Mouse (Mus musculus) megakaryocyte, adult 5-6 weeks (primary cell): ENCODE results near the gene Olfr1186. TPM values are rescaled to one million over a fixed set of nuclear protein-coding genes. Genes with fewer than 3 reads are reported as not detected.
"Not testable (repeated sequence)": the region's sequence is repeated elsewhere in the genome, so short reads cannot be mapped to it uniquely, and the experiment has no call there.

Experiments
- ATAC-seq: 2 replicates; pipeline ENCODE4 v1.8.0; 2016; ENCODE audit warnings: mild to moderate bottlenecking, inconsistent platforms; ENCODE audit not compliant: poor library complexity, severe bottlenecking
- total RNA-seq, 2 experiments: library from RNA; stranded (forward) in 1 of 2; stranded (reverse) in 1 of 2; fragments of 153-499, 151-499 nt in 1 of 2; fragments of 221-1000, 200-1000 nt in 1 of 2; gene quantifications; 2 replicates each; pipeline versions ENCODE4 v1.2.3 to v1.2.4; 2015 to 2017

Olfr1186 gene
- total RNA-seq (2015) (not detected in 2 replicates), total RNA-seq (2017) (not detected in 2 replicates)

- ATAC-seq, result no peak
Observed at GRCm38 (mm10) chr2:88518251-88518650, at the start of gene Olfr1186. Gene Olfr1186 (plus strand): TSS chr2:88518551.

GRCm38 (mm10) chr2:88483298-88483697 is 35.1 kb upstream of the Olfr1186 start, which contains the start of gene Olfr1184:
Gene Olfr1184 (plus strand): TSS chr2:88483598.
- no peak for ATAC-seq

DNA sequence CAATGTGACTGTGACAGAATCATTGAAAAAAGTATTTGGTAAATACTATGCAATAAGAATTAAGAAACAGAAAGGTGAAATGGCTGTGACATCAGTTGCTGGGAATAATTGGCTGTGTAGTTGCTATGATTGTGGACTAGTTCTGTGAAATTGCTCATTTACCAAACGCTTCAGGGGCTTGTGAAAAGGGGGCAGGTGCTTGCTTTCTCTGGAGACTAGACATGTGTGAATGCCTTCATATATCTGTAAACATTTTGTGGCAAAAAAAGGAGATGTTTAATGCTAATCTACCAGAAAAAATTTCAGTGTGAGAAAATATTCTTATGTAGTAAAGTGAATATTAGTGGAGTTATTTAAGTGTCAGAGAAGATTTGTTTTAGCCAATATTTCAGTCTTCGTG is 25.3 kb upstream of the Olfr1186 start, which contains the start of gene Olfr1185-ps1:
Gene Olfr1185-ps1 (plus strand): TSS at position 301 of the 400 bp plus-strand sequence.
- ATAC-seq, result no peak

- ATAC-seq, result no peak
Observed at GRCm38 (mm10) chr2:88525720-88526119, 7.4 kb downstream of the Olfr1186 start.

DNA sequence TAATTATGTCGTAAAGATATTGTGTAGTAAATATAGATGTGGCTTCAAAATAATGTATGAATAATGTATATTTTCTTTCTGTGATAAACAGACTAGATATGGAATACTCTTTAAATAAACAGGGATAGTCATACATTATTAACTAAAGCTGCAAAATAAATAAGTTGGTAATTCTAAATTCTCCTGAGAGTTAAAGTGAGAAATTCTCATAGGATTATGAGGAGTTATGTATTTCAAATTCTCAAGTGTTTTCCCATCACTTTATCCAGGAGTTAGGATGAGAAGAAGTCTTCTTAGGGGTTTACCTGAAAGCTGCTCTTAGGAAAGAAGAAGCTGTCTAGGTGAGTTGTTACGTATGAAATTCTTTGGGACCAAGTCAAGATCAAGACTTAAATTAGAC is 38.3 kb downstream of the Olfr1186 start, which contains the start of gene Olfr1188:
Gene Olfr1188 (plus strand): TSS at position 301 of the 400 bp plus-strand sequence.
- no peak for ATAC-seq

DNA sequence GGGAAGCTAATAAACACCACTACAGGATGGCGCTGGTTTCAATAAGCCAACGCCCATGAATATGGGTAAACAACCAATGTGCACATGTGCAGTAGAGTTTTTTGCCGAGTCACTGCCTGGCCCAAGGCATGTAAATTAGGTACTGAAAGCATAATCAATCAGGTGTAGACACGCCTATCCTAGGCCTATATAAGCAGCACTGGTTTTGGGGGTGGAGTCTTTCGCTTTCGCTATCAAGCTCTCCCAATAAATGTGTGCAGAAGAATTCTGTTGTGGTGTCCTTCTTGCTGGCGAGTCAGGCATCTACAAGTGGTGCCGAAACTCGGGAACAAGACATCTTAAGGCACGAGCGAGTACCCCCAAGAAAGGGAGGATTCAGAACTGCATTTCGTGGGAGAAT is 54.3 kb downstream of the Olfr1186 start:
- ATAC-seq, result not testable (repeated sequence)

Other genes starting within 250 kb of the Olfr1186 start
- not detected in 2 replicates for gene Olfr1173, start 238.7 kb upstream of the Olfr1186 start, total RNA-seq (2015)
- 0.04 TPM in 1 of 2 replicates, not detected in the other for gene Olfr1173, start 238.7 kb upstream of the Olfr1186 start, total RNA-seq (2017)
- gene Olfr1174-ps, start 203.4 kb upstream of the Olfr1186 start, total RNA-seq (2015), result not detected in 2 replicates
- not detected in 2 replicates for gene Olfr1174-ps, start 203.4 kb upstream of the Olfr1186 start, total RNA-seq (2017)
- gene Olfr1175-ps, start 191.3 kb upstream of the Olfr1186 start, total RNA-seq (2015), result not detected in 2 replicates
- gene Olfr1175-ps, start 191.3 kb upstream of the Olfr1186 start, total RNA-seq (2017), result not detected in 2 replicates
- not detected in 2 replicates for gene Olfr1176, start 181.8 kb upstream of the Olfr1186 start, total RNA-seq (2015)
- gene Olfr1176, start 181.8 kb upstream of the Olfr1186 start, total RNA-seq (2017), result not detected in 2 replicates
- not detected in 2 replicates for gene Olfr1177-ps, start 172.1 kb upstream of the Olfr1186 start, total RNA-seq (2015)
- gene Olfr1177-ps, start 172.1 kb upstream of the Olfr1186 start, total RNA-seq (2017), result not detected in 2 replicates
- not detected in 2 replicates for gene Olfr1178, start 131.5 kb upstream of the Olfr1186 start, total RNA-seq (2015)
- gene Olfr1178, start 131.5 kb upstream of the Olfr1186 start, total RNA-seq (2017), result not detected in 2 replicates
- gene Olfr1179, start 112.1 kb upstream of the Olfr1186 start, total RNA-seq (2015), result not detected in 2 replicates
- not detected in 2 replicates for gene Olfr1179, start 112.1 kb upstream of the Olfr1186 start, total RNA-seq (2017)
- not detected in 2 replicates for gene Olfr1180, start 99.4 kb upstream of the Olfr1186 start, total RNA-seq (2015)
- gene Olfr1180, start 99.4 kb upstream of the Olfr1186 start, total RNA-seq (2017), result not detected in 2 replicates
- gene Olfr1181, start 92.4 kb upstream of the Olfr1186 start, total RNA-seq (2015), result not detected in 2 replicates
- not detected in 2 replicates for gene Olfr1181, start 92.4 kb upstream of the Olfr1186 start, total RNA-seq (2017)
- not detected in 2 replicates for gene Gm13757, start 69.4 kb upstream of the Olfr1186 start, total RNA-seq (2015)
- not detected in 2 replicates for gene Gm13757, start 69.4 kb upstream of the Olfr1186 start, total RNA-seq (2017)
- gene Olfr1183, start 63.7 kb upstream of the Olfr1186 start, total RNA-seq (2015), result not detected in 2 replicates
- not detected in 2 replicates for gene Olfr1183, start 63.7 kb upstream of the Olfr1186 start, total RNA-seq (2017)
- gene Olfr1184, start 35.0 kb upstream of the Olfr1186 start, total RNA-seq (2015), result not detected in 2 replicates
- gene Olfr1184, start 35.0 kb upstream of the Olfr1186 start, total RNA-seq (2017), result not detected in 2 replicates
- gene Olfr1185-ps1, start 25.2 kb upstream of the Olfr1186 start, total RNA-seq (2015), result not detected in 2 replicates
- gene Olfr1185-ps1, start 25.2 kb upstream of the Olfr1186 start, total RNA-seq (2017), result not detected in 2 replicates
- not detected in 2 replicates for gene Olfr1188, start 38.4 kb downstream of the Olfr1186 start, total RNA-seq (2015)
- gene Olfr1188, start 38.4 kb downstream of the Olfr1186 start, total RNA-seq (2017), result not detected in 2 replicates
- not detected in 2 replicates for gene Olfr1189, start 67.9 kb downstream of the Olfr1186 start, total RNA-seq (2015)
- not detected in 2 replicates for gene Olfr1189, start 67.9 kb downstream of the Olfr1186 start, total RNA-seq (2017)
- gene Olfr1191-ps1, start 122.0 kb downstream of the Olfr1186 start, total RNA-seq (2015), result not detected in 2 replicates
- gene Olfr1191-ps1, start 122.0 kb downstream of the Olfr1186 start, total RNA-seq (2017), result not detected in 2 replicates
- gene Olfr1192-ps1, start 130.0 kb downstream of the Olfr1186 start, total RNA-seq (2015), result not detected in 2 replicates
- gene Olfr1192-ps1, start 130.0 kb downstream of the Olfr1186 start, total RNA-seq (2017), result not detected in 2 replicates
- not detected in 2 replicates for gene Olfr1193, start 157.1 kb downstream of the Olfr1186 start, total RNA-seq (2015)
- gene Olfr1193, start 157.1 kb downstream of the Olfr1186 start, total RNA-seq (2017), result not detected in 2 replicates
- not detected in 2 replicates for gene Olfr1195, start 170.6 kb downstream of the Olfr1186 start, total RNA-seq (2015)
- not detected in 2 replicates for gene Olfr1195, start 170.6 kb downstream of the Olfr1186 start, total RNA-seq (2017)
- not detected in 2 replicates for gene Olfr1196, start 186.0 kb downstream of the Olfr1186 start, total RNA-seq (2015)
- gene Olfr1196, start 186.0 kb downstream of the Olfr1186 start, total RNA-seq (2017), result not detected in 2 replicates
- gene Olfr1197, start 213.8 kb downstream of the Olfr1186 start, total RNA-seq (2015), result not detected in 2 replicates
- not detected in 2 replicates for gene Olfr1197, start 213.8 kb downstream of the Olfr1186 start, total RNA-seq (2017)
- not detected in 2 replicates for gene Olfr1198, start 232.8 kb downstream of the Olfr1186 start, total RNA-seq (2015)
- gene Olfr1198, start 232.8 kb downstream of the Olfr1186 start, total RNA-seq (2017), result not detected in 2 replicates
- not detected in 2 replicates for gene Olfr1199, start 241.9 kb downstream of the Olfr1186 start, total RNA-seq (2015)
- gene Olfr1199, start 241.9 kb downstream of the Olfr1186 start, total RNA-seq (2017), result not detected in 2 replicates